Mouse (Mus musculus) thymus, postnatal 10 days (tissue): ENCODE data around the gene Mpl.

Source experiments
- DNase-seq, 2 experiments: peaks; one replicate each; pipeline ENCODE4 v3.0.0; 2021; ENCODE audit warnings: low spot score in 2 of 2

Mpl gene

DNA sequence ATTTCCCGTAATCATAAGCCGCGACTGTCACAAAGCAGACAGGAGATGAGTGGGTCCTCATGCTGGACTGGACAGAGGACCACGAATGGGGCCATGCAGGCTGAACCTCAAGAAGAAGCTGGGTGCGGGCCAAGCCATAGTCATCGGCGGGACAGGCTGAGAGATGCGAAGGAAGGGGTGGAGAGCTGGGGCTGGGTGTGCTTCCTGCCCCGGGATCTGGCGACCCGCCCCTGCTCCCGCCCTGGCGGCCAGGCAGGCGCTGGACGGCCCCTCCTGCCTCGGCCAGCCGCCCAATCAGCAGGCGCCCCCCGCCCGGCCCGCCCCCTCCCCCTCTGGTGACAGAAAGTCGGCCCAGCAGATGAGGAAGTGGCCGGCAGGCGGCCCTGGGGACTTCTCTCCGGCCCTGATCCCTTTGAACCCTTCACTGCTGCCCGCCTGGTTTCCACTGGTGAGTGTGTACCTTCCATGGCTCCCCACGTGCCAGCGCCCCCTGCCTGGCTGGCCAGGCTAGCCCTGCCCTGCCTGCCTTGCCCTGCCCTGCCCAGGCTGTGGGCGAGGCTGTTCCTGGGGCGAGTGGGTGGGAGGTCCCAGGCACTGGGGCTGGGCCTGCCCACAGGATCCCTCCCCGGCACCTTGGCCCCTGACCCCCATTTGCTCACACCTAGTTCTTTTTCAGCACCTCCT is 29.4 kb downstream of the Mpl start, which contains the start of gene Elovl1:
Elovl1 (plus strand) TSS at position 326 of the 684 bp plus-strand sequence.
- DNase-seq = peak; percentile 58 to 60

DNA sequence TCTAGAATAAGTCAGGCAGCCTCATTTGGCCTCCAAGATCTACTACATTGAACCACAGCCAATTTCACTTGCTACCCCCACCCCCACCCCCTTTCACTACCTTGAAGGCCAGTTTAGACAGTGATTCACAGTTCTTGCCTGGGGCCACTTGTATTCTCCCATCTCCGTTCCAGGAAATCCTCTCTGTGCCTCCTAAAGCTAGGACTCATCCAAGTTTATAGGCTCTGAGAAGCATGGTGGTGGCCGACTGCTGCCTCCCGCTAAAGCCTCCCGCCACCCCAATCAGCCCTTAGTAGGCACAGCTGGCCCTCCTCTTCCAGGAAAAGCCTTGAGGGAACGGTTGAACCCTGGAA is 29.9 kb downstream of the Mpl start:
- no peak for DNase-seq

DNA sequence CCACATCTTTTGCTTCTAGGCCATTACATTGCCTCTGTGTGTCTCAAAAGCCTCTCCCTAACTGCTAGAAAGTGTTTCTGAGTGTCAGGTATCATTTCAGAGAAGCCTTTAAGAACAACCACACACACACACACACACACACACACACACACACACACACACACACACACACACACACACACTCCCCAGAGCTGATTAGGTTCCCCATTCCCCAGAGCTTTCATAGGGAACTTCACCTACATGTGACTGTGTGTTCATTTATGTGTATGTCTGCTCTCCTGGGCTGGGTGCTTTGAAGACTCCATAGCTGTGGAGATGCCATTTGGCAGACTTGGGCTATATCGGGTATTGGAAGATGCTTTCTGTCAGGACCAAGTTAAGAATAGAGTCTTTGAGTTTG is 31.9 kb downstream of the Mpl start:
- no peak for DNase-seq

DNA sequence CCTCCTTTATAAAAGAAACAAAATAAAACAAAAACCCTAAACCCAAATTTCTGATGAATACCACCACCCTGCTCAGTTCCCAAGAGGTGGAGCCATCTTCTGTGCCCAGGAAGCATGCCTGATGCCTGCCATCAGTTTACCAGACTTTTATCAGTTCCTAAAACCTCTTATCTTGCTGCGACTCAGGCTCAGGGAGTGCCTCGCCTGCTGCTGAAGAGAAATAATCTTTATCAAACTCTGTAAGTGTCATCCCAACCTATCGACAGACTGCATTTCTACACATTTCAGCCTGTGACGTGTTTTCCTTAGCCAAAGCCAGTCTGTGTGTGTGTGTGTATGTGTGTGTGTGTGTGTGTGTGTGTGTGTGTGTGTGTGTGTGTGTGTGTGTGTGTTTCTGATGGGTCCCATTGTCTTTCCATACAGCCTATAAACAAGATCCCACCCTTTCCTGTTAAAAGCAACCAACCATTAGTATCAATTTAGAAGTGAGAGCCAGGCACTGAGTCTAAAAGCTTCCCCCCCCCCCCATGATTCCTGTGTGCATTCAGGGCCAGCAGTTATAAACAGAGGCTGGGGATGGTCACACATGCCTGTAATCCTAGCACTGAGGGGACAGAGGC is 32.7 kb downstream of the Mpl start:
- DNase-seq = no peak

DNA sequence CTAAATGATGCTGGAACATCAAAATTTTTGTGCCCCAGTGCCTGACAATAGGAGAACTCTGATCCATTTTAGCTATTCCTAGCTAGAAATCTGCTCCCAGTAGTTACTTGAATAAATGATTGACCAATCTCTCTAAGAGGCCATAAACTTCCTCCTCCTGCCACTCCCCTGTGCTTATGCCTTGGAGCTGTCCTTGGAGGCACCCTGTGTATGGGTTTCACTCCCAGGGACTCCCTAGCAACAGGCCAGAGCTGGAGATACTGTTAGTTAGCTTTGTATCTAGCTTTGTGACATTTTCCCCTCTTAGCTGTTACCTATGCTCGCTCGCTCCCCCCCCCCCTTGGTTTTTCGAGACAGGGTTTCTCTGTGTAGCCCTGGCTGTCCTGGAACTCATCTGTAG is 35.9 kb downstream of the Mpl start:
- no peak for DNase-seq

DNA sequence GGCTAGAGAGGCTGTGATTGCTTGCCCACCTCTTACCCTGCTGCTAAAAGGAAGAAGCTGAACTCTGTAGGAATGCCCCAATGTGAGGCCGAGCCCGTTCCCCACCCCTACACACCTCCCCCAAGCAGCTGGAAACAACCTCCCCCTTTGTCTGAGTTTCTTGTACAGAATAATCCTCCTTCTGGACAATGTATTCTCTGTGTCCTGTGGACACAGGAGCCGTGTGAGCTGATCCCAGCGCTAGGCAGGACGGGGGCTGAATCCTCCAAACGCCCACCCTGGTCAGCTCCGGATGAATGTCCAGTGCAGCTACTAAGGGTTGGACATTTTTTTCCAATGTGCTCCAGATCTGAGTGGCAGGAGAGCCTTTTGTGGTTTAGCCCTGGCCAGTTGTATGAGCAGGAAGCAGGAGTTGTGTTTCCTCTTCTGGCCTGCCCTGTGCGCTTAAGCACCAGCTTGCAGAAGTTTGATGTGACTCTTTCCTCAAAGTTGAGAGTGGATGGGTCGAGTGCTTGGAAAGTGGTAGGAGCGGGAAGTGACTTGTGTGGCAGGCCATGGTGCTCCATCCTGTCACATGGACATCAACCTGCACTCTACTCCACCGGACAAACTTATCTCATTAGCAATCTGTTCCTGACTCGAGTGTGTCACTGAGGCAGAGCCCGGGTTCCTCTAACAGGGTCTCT is 40.1 kb downstream of the Mpl start:
- DNase-seq = no peak

DNA sequence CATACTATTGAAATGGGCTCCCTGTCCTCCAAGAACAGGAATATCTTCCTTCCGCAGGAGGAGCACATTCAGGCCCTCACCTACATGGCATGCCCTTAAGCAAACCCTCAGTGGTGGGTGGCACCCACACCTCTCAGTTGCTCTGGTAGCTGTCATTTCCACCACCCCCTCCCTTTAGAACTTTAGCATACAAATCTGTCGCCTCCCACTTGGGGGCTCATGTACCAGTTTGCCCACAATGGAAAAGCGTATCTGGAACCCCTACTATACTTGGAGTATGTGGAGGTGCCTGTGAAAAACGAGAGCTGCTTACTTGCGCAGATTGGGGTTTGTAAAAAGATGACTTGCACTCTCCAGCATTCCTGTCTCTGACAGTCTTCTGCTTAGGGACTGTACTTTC is 41.0 kb downstream of the Mpl start:
- no peak for DNase-seq

DNA sequence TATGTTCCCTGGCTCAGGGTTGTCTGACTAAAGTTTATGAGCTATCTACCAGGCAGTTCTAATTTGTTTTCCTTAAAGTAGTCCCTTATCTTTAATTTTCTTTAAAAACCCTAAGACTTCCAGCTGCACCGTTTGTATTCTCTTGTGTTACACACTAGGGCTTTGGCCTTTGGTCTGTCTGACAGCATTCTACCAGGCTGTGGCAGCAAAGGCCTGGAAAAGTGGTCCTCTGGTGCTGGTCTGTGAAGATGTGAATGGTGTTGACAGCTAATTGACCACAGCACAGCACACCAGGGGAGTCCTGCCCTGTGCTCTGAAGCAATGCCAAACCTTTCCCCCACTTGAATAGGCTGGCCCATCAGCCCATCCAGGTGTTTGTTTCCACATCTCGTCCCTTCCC is 41.5 kb downstream of the Mpl start:
- DNase-seq = no peak

DNA sequence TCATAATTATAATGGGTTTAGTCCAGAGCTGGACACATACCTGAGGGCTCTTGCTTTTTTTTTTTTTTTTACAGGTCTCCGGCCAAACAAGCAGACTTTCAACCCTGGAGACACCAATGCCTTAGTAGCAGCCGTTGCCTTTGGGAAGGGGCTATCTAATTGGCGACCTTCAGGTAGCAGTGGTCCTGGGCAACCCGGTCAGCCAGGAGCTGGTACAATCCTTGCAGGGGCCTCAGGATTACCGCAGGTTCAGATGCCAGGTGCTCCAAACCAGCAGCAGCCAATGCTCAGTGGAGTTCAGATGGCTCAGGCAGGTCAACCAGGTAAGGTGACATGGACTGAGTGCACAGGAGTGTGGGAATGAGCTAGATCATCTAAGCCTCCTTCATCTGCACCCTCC is 43.8 kb downstream of the Mpl start:
- no peak for DNase-seq

DNA sequence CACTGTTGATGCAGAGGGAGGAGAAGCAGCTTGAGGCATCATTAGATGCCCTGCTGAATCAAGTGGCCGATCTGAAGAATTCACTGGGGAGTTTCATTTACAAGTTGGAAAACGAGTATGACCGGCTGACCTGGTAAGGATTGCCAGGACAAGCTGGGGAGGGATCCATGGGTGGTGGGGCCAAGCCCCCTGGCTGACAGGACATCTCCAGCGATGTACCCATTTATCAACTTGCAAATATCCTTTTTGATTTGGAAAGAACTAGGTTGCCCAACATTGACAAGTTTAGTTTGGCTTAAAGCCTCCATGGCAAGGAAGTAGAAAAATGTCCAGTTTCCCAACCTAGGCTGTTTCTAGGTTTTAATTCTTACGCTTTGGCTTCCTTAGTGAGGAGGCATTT is 46.4 kb downstream of the Mpl start:
- DNase-seq = no peak

DNA sequence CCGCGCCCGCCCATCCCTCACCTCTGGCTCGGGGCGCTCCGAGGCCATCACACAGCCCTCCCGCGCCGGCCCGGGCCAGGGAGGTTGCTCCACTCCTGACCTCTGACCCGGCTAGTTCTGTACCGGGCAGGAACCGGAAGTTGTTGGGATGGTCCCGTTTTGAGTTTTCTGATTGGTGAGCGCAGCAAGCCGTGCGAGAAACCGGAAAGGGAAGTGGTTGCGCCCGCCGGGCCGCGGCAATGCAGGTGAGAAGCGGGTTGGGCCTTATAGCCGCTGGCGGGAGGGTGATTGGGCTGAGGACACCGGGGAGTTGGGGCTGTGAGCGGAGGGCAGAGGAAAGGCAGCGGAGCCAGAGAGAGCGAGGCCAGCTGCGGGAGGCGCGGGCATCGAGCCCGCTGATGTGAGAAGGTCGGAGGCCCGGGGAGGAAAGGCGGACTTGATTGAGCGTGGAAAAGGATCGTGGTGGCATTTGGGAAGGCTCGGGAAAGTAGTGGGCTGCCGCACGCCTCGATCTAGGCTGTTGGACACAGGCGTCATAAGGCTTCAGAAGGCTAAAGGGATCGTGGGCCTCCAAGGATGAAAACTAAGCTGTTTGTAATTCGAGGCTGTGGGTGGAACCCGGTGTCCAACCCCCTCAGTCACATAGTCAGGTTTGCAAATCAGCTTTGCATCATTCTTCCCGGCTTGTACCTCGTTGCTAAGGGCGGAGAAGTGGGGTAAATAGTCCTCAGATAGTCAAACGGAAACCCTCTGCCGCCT is 48.0 kb downstream of the Mpl start, which contains the start of the genes Szt2 and Med8:
Szt2 (minus strand) TSS at position 132 of the 759 bp plus-strand sequence.
Med8 (plus strand) TSS at position 196 of the 759 bp plus-strand sequence.
- DNase-seq = peak; percentile 84 to 87

DNA sequence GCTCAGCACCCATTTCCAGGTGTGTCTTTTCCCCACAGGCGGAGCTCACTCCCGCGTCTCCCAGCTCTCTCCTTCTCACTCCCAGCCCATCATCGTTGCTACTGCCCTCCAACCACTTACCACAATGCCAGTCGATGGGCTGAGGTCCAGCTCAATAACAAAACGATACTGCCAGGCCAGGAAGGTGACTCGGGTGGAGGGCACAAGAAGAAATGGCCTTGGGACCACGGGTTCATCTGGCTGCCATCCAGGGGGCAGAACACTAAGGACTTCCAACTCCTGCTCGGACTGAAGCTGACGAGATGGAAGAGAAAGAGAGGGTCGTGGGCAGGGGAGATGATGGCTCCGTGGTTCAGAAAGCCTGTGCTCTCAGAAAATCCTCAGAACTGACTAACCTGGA is 54.6 kb downstream of the Mpl start:
- no peak for DNase-seq

DNA sequence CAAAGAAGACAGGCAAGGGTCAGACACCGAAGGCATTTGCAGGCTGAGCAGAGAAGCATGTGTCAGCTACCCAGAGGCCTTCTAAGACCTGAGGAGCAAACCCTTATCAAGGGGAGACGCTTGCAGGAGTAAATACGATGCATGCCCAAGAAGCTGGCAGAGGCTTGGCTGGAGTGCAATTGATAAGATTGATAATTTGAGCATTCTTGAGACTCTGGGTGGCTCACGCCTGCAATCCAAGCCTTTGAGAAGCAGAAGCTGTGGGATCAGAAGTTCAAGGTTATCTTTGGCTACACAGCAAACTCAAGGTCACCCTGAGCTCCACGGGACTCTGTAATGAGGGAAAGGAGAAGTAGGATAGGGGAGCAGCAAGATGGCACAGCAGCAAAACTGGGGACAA is 55.4 kb downstream of the Mpl start:
- DNase-seq = no peak

DNA sequence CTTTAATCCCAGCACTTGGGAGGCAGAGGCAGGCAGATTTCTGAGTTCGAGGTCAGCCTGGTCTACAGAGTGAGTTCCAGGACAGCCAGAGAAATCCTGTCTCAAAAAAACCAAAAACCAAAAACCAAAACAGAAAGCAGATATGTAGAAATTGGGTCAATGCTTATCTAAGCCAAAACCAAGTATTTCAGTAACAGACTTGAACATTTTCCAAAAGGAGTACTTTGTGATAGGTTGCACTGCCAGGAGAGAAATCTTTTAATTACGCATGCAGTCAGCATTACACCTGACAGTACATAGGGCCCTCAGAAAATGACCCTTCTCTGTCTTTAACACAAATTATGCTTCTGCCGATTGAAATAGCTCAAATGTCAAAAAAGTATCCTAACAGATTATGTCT is 55.9 kb downstream of the Mpl start:
- no peak for DNase-seq

DNA sequence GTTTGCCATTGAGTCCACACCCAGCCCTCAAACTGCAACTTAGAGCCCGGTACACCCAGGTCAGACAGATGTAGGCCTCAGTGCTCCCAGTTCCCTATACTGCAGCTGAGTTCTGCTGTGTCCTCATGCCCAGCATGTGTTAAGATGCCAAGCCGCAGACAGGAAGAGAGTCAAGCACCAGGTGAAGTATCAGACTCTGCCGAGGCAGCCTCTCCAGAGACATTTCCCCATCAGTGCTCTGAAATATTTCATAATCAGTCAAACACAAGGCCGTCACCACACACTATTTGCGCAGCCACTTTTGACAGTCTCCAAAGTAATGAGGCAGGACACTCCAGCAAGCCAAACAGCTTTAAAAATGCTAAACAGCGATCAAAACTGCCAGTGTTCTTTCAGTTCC is 58.9 kb downstream of the Mpl start:
- no peak for DNase-seq

DNA sequence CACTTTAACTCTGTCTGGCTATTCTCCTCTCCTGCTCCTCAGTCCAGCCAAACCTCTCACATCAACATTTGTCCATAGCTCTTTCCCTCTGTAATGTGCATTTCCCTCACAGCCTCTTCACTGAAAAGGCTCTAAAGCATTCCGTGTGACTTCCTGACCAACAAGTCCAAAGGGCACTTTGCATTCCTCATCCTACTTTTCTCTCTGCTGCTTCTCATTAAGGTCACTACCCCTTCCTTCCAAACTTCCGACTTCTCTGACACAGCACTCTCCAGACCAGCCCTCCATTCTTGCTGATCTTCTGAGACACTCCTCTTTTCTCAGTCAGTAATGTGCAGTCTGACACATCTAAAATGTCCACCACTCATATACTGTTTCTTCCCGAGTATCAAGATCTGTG is 60.9 kb downstream of the Mpl start:
- no peak for DNase-seq

DNA sequence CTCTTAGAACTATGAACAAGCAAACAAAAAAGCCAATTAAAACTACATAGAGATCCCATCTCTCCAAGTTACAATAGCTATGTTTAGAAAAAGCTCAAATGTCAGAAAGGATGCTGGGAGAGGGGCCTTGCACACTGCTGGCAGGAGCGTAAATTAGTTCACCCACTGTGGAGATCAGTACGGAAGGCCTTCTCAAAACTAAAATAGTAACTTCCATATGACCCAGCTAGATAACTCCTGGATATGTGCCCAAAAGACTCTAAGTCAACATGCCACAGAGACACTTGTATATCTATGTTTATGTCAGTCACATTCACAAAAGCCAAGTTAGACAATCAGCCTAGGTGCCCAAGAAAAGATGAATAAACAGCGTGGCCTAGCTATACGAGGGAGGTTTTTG is 62.0 kb downstream of the Mpl start:
- no peak for DNase-seq

DNA sequence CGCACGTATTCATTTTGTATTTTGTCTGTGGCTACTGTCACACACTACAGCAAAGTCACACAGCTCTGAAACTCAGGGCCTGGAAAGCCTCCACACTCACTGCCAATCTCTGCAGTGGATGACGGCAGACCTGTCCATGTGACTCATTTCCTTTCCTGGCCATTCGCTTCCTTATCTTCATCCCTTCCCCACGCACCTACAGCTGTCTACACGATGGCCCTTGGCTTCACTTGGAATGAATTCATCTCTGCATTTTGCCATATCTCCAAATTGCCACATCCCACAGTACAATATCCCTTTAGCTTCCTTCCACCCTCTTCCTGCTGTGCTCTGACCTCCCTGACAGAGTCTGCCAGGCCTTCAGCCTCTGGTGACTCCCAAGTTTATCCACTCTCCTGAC is 62.8 kb downstream of the Mpl start:
- no peak for DNase-seq
